Mouse (Mus musculus) liver, adult 2 months (tissue): Measurements from ENCODE around the gene Gm10518. TPM values are rescaled to one million over a fixed set of nuclear protein-coding genes. Genes with fewer than 3 reads are reported as not detected.

ENCODE experiments used
- DNase-seq: peaks from one replicate; pipeline ENCODE4 v3.0.0-alpha.2; 2011; ENCODE audit warnings: low read depth, low spot score; ENCODE audit errors: extremely low read depth
- H3K27ac ChIP-seq: fragments of 200-500 bp; replicated peaks from 2 replicates; pipeline ENCODE4 v1.5.1; 2012; ENCODE audit warnings: low read depth, mild to moderate bottlenecking, control low read depth, inconsistent platforms, low read length; ENCODE audit not compliant: insufficient read depth
- H3K27me3 ChIP-seq: fragments of 200-500 bp; 2 replicates; pipeline ENCODE4 v1.6.1; 2012; ENCODE audit warnings: mild to moderate bottlenecking, moderate library complexity, low read length, inconsistent platforms; ENCODE audit not compliant: control insufficient read depth, insufficient read depth
- H3K36me3 ChIP-seq: fragments of 200-500 bp; 2 replicates; pipeline ENCODE4 v1.6.1; 2012; ENCODE audit warnings: low read length, inconsistent platforms; ENCODE audit not compliant: control insufficient read depth, insufficient read depth
- H3K4me1 ChIP-seq: fragments of 200-500 bp; 2 replicates; pipeline ENCODE4 v1.6.1; 2011; ENCODE audit warnings: low read length; ENCODE audit not compliant: control insufficient read depth, insufficient read depth
- H3K4me3 ChIP-seq: fragments of 200-500 bp; 2 replicates; pipeline ENCODE4 v1.5.1; 2011; ENCODE audit warnings: low read depth, mild to moderate bottlenecking, control low read depth, low read length, moderate library complexity; ENCODE audit not compliant: insufficient read depth
- H3K79me2 ChIP-seq: fragments of 200-500 bp; 2 replicates; pipeline ENCODE4 v1.6.1; 2012; ENCODE audit warnings: inconsistent platforms, mild to moderate bottlenecking, low read length, moderate library complexity; ENCODE audit not compliant: control insufficient read depth, insufficient read depth
- H3K9ac ChIP-seq: fragments of 200-500 bp; 2 replicates; pipeline ENCODE4 v1.6.1; 2012; ENCODE audit warnings: low read depth, mild to moderate bottlenecking, control low read depth, inconsistent platforms, low read length
- CTCF ChIP-seq: fragments of 200-500 bp; IDR thresholded peaks from 2 replicates; pipeline ENCODE4 v1.5.1; 2011; ENCODE audit warnings: low read depth, low read length, control low read depth
- POLR2A ChIP-seq: fragments of 200-500 bp; IDR thresholded peaks from 2 replicates; pipeline ENCODE4 v1.6.1; 2011; ENCODE audit warnings: low read length, control low read depth; ENCODE audit not compliant: insufficient read depth; ENCODE audit errors: extremely low read depth
- WGBS: fragments of 180-500 bp; shearing (Covaris S2); methylation state at CpG from one replicate; pipeline ENCODE4 v1.1.7; 2018; 5-methylcytosine and 5-hydroxymethylcytosine counted together
- polyA plus RNA-seq: library from polyadenylated mRNA; depleted of rRNA; stranded (reverse); fragments of >200 nt; gene quantifications from 2 replicates; pipeline ENCODE4 v1.2.3, GENCODE M21; 2012; rRNA removed
- total RNA-seq: library from RNA; depleted of rRNA; stranded (reverse); fragments of >200 nt; gene quantifications from 2 replicates; pipeline ENCODE4 v1.2.3, GENCODE M21; 2014; rRNA removed

Gm10518 gene
- total RNA-seq (not detected in 2 replicates), polyA plus RNA-seq (not detected in 2 replicates)

DNA sequence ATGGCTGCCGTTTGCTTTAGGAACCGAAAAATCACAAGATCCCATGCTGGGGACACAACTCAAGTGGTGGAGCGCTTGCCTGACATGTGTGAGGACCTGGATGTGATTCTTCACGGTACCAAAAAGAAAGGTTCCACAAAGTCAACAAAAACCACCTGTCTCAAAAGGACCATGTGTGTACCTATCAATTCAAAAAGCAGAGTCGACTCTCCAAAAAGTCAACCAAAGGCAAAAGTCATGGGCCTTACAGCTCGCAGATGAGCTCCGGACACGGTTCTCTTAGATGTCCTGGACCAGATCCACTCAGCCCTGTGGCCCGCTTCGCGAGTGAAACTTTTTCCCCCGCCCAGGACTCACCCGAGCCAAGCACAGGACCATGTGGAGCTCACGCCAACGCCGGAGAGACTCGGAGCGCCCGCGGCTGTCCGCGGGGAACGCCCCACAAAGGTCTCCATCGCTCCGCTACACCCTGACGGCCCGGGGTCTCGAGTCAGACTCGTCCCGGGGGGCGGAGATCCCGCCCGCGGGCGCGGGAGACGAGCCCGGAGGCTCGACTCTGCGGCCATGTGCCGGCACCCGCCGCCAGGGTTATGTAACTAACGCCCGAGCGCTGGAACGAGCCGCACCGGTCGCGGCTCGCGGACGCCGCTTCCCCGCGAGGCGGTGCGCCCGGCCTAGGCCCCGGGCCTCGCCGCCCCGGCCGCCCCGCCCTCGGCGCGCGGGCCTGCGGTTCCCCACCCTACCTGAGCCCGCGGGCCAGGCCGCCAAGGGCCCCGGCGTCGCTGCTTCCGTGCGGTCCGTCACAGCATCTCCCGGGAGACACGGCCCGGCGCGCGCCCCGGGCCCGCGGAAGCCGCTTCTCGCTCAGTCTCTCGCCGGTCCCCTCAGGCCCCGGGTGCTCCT is at the start of gene Gm10518:
Gm10518 (plus strand) TSS at position 767 of the 903 bp plus-strand sequence.
- DNase-seq, result peak; percentile 68
- peaks cover 9% of the 10 kb centered on the region for H3K36me3 ChIP-seq
- H3K4me3 ChIP-seq, result peak within 1 kb of the TSS; percentile 87
- peak within 1 kb of the TSS; percentile 95 for H3K9ac ChIP-seq
- peaks cover 18% of the 10 kb centered on the region for H3K4me1 ChIP-seq
- peaks cover 5% of the 10 kb centered on the region; the same call in 1 of the 2 replicates for H3K79me2 ChIP-seq
- TF ChIP-seq CTCF, result no peak
- no peak for TF ChIP-seq POLR2A
- WGBS, result under 1% methylated on average over 73 of the region's 94 CpGs
- no peaks in the 10 kb centered on the region for H3K27me3 ChIP-seq
- H3K27ac ChIP-seq, result peak within 1 kb of the TSS; percentile 93

DNA sequence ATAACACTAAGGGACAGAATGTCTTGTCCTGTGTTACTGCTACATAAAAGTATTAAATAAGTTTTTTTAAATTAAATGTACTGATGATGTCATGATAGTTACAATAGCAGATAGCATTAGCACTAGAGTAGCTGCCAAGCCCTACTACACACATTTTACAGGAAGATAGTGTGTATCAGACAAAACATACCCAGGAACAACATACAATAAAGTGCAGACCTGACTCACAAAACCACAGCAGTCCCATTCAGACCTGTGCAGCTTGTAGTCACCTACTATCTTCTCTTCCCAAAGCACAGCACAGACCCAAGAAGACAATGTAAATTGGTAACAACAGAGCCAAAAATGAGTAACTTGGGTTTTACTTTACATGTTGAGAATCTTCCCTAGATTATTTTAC is 46.7 kb upstream of the Gm10518 start:
- Histone ChIP-seq H3K4me3 (no peak overlapping the region), H3K79me2 (no peaks in the 10 kb centered on the region; the same call in 1 of the 2 replicates), H3K36me3 (peaks cover 71% of the 10 kb centered on the region), H3K27ac (no peak overlapping the region), H3K4me1 (no peaks in the 10 kb centered on the region), H3K27me3 (no peaks in the 10 kb centered on the region), H3K9ac (no peak overlapping the region)
- TF ChIP-seq POLR2A (no peak), CTCF (no peak)
- no peak for DNase-seq

GRCm38 (mm10) chr1:179760086-179760485 is 43.1 kb upstream of the Gm10518 start:
- Histone ChIP-seq H3K36me3 (peaks cover 71% of the 10 kb centered on the region), H3K27me3 (no peaks in the 10 kb centered on the region), H3K4me3 (no peak overlapping the region), H3K4me1 (no peaks in the 10 kb centered on the region), H3K27ac (no peak overlapping the region), H3K9ac (no peak overlapping the region), H3K79me2 (no peaks in the 10 kb centered on the region; the same call in 1 of the 2 replicates)
- DNase-seq, result no peak
- 90% methylated on average over 5 of the region's 5 CpGs for WGBS
- TF ChIP-seq POLR2A (no peak), CTCF (no peak)

GRCm38 (mm10) chr1:179760553-179760952 is 42.6 kb upstream of the Gm10518 start:
- 91% methylated on average over 4 of the region's 4 CpGs for WGBS
- Histone ChIP-seq H3K4me3 (no peak overlapping the region), H3K27ac (no peak overlapping the region), H3K36me3 (peaks cover 69% of the 10 kb centered on the region), H3K4me1 (no peaks in the 10 kb centered on the region), H3K79me2 (no peaks in the 10 kb centered on the region; the same call in 1 of the 2 replicates), H3K9ac (no peak overlapping the region), H3K27me3 (no peaks in the 10 kb centered on the region)
- TF ChIP-seq POLR2A, result no peak
- no peak for TF ChIP-seq CTCF
- no peak for DNase-seq

GRCm38 (mm10) chr1:179776831-179777230 is 26.3 kb upstream of the Gm10518 start:
- 95% methylated on average over 8 of the region's 8 CpGs for WGBS
- no peak for DNase-seq
- Histone ChIP-seq H3K79me2 (no peaks in the 10 kb centered on the region), H3K4me3 (no peak overlapping the region), H3K27me3 (no peaks in the 10 kb centered on the region), H3K36me3 (peaks cover 73% of the 10 kb centered on the region), H3K9ac (no peak overlapping the region), H3K4me1 (no peaks in the 10 kb centered on the region), H3K27ac (no peak overlapping the region)
- no peak for TF ChIP-seq CTCF
- no peak for TF ChIP-seq POLR2A

DNA sequence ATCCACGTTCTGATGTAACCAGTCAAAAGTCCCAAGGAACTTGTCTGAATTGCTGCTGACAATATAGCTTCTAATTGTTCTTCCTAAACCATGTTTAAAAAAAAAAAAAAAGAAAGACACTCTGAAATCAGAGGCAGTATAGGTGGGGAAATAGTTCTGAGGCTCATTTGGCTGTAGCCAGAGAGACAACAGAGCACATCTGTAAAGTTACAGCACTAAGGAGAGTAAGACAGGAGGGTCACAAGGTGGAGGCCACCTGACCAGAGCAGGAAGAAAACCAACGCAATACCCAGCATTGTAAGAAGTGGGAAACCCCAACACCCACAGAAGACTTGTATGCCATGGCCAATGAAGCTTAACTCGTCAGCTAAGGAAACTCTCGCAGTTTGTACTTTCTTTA is 19.1 kb upstream of the Gm10518 start:
- 91% methylated on average over 4 of the region's 4 CpGs for WGBS

More for the DNA sequence above, 19.1 kb upstream of the Gm10518 start:
- H3K27ac ChIP-seq, result no peak overlapping the region
- no peak overlapping the region for H3K9ac ChIP-seq
- H3K4me3 ChIP-seq, result no peak overlapping the region
- no peak for DNase-seq
- peaks cover 66% of the 10 kb centered on the region for H3K36me3 ChIP-seq
- no peaks in the 10 kb centered on the region for H3K4me1 ChIP-seq
- TF ChIP-seq POLR2A, result no peak
- TF ChIP-seq CTCF, result no peak
- no peaks in the 10 kb centered on the region for H3K79me2 ChIP-seq
- no peaks in the 10 kb centered on the region for H3K27me3 ChIP-seq
